Mouse (Mus musculus) embryonic fibroblast, embryonic 13.5 days (primary cell): Measurements from ENCODE around the gene Cd8a.

Source experiments
- CTCF ChIP-seq: IDR thresholded peaks from 2 replicates; pipeline ENCODE4 v1.5.1; 2011; ENCODE audit warnings: mild to moderate bottlenecking, control low read depth, low read length, moderate library complexity, borderline replicate concordance; ENCODE audit not compliant: insufficient read depth
- POLR2A ChIP-seq: IDR thresholded peaks from 2 replicates; pipeline ENCODE4 v1.6.1; 2011; ENCODE audit warnings: low read depth, mild to moderate bottlenecking, control low read depth, low read length, moderate library complexity

DNA sequence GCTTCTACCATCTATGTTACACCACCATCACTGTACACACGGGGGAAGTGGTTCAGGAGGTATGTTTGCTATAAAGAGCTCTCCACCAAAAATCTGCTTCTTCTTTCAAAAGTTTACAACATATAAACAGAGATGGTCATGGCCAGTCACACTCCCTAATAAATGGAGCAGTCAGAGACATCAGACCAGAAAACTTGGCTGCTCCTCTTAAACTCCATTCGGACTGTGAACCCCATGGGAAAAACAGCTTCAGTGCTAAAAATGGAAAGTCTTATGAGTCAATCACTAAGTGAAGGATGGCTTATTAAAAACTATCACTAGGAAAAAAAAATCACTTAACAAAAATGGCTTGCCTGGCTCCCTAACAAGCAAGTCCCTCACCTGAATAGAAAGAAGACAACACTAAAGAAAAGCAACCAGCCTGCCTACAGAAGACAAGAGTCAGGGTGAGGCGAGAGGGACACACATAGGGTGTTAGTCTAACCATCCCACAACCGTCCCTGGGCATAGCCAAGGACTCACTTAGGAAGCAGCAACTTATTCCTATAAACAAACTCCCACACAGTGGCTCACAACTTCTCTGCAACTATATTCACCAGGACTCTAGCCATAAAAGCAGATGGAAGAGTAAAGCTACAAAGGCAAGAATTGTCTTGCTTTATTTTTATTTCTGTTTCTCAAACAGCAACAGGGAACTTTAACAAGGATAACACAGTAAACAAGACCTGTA, 54.9 kb downstream of the Cd8a start:
- TF ChIP-seq CTCF (no peak), POLR2A (no peak)
